Mouse (Mus musculus): ENCODE data around the gene Mgat4b. TPM values are rescaled to one million over a fixed set of nuclear protein-coding genes. Genes with fewer than 3 reads are reported as not detected.
A peak's percentile ranks its signal among the peaks of the same experiment; 100 is the strongest.
"Not testable (repeated sequence)": the region's sequence is repeated elsewhere in the genome, so short reads cannot be mapped to it uniquely, and the experiment has no call there.

The Mgat4b gene
- 100 to 1,000 TPM; 179 to 189 TPM for total RNA-seq (2021)

- DNase-seq = peak; percentile 69
- intact Hi-C loops (cut with DNase I) = no loop called here
These were observed at the start of gene Mgat4b, which contains the start of gene Sqstm1 for GRCm38 (mm10) chr11:50210505-50211151. Gene Mgat4b, plus strand, starts transcription at chr11:50210890. Gene Sqstm1, minus strand, starts transcription at chr11:50210827.

- intact Hi-C loops (cut with DNase I) = no loop called here
- peak; percentile 57 for DNase-seq
These were observed 48.9 kb upstream of the Mgat4b start for GRCm38 (mm10) chr11:50161578-50162304.

DNA sequence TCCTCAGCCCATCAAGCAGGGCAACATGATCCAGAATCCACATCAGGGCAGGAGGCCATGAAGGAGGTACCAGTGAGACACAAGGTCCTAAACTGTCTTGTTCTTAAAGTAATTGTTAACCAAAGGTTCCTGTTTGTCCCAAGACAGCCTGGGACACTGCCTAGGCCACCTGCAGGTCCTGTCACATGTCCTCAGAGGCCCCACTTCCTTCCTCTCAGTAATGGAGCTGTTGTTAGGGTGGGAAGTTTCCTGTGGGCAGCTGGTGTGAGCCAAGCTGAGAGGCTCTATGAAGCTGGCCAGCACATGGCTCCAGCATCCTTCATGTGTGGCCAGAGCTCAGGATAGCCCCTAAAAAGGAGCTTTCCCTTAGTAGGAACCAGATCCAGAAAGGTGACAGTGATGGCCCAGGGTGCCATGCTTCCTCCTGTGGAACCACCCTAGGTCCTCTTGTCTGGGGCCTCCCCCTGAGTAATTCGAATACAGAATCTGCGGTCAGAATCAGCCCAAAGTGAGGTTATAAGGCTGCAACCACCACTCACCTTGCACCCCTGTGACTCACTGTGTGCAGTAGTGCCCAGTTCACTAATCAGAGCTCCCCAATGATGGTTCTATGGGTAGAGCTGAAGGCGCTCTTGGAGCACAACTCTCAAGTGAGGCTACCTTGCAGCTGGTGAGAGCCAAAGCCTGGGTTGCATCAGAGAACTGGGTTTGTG, 48.2 kb upstream of the Mgat4b start:
- intact Hi-C loops (cut with DNase I) = no loop called here
- DNase-seq = no peak

GRCm38 (mm10) chr11:50168352-50168751, 42.3 kb upstream of the Mgat4b start:
- no peak for DNase-seq
- intact Hi-C loops (cut with DNase I) = no loop called here

DNA sequence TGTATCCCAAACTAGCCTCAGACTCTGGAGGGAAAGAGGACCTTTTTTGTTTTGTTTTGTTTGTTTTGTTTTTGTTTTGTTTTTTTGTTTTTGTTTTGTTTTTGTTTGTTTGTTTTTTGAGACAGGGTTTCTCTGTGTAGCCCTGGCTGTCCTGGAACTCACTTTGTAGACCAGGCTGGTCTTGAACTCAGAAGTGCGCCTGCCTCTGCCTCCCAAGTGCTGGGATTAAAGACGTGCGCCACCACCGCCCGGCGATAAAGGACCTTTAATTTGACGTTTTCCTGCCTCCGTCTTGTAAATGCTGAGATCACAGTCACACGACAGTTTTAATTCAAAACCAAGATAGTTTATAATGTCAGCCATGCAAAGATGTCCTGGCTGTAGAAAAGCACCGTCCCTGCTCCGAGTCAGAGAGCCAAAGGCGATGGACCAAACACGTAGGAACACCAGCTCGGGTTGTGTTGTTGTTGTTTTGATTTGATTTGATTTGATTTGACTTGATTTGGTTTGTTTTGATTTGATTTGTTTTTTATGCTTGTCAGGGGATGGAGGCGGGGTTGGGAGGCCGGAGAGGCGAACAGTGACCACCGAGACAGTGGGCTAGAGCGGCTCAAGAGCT, 36.5 kb upstream of the Mgat4b start, which contains the start of gene Mrnip:
TSS of gene Mrnip (plus strand) at position 334 of the 619 bp plus-strand sequence.
- intact Hi-C loops (cut with DNase I); DNase-seq: not testable (repeated sequence)

DNA sequence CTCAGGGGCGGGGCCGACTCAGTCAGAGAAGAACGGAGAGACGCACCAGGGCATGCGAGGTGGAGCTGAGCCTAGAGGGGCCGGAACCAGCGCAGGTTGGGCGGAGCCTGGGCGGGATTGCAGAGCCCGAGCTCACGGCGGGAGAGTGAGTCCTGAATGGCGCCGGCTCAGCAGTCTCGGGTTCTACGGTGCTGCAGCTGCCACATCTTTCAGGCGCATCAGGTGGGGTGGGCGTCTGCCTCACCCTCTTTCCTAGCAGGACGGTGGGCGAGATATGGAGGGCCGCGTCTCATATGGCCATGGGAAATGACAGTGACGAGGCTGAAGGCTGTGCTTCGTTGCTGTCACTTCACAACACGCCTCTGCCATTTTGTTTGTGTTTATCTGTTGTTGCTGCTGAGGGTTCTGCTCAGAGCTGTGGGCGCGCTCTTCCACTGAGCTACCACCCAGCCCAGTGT, 35.9 kb upstream of the Mgat4b start:
- peak; percentile 99 for DNase-seq
- intact Hi-C loops (cut with DNase I) = no loop called here

DNA sequence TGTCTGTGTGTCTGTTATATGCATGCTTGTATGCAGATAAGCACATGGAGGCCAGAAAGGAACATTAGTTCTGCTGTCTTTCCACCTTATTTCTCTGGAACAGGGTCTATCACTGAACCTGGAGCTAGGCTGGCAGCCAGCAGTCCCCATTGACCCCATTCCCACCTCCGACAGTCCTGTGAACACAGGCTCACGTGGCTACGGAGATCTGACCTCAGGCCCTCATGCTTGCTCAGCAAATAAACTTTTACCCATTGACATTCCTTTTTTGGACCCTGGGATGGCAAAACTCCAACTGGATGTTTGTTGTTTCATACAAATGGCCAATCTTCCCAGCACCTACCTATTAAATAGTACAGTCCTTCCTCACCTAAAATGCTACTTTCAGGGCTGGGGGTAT, 34.3 kb upstream of the Mgat4b start:
- intact Hi-C loops (cut with DNase I) = no loop called here
- DNase-seq = no peak

GRCm38 (mm10) chr11:50177111-50177510, 33.6 kb upstream of the Mgat4b start:
- intact Hi-C loops (cut with DNase I) = no loop called here
- DNase-seq = no peak

GRCm38 (mm10) chr11:50178532-50179488, 31.9 kb upstream of the Mgat4b start:
- DNase-seq = no peak
- intact Hi-C loops (cut with DNase I) = no loop called here

DNA sequence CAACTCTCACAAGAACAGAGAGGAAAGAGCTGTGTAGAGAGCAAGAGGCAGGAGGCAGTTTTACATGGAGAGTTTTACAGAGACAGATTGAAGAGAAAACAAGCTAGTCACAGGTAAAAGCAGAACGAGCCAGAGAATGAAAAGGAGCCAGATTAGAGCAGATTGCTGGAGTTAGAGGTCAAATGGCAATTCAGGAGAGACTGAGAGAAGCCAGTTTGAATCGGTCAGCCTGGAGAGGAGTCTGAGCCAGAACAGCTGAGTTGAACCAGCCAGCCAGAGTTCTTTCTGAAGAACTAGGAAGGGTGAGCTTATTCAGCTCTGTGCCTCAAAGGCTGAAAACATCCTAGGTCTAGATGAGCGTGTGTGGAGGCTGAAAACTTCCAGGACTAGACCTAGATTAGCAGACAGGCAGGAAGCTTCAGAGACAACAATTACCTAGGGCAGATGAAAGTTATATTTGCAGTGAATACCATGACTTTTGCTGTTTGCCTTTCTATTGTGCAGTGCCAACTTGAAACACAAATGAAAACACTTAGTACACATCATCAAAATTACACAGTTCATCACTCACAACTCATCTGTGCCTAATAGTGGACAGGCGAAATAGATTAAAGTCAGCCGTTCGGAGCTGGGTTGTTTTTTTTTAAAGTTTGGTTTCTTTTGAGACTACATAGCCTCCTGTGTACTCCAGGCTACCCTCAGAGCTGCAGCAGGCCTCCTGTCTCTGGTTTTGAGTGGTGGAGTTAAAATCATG, 30.0 kb upstream of the Mgat4b start:
- intact Hi-C loops (cut with DNase I) = no loop called here
- DNase-seq = no peak

DNA sequence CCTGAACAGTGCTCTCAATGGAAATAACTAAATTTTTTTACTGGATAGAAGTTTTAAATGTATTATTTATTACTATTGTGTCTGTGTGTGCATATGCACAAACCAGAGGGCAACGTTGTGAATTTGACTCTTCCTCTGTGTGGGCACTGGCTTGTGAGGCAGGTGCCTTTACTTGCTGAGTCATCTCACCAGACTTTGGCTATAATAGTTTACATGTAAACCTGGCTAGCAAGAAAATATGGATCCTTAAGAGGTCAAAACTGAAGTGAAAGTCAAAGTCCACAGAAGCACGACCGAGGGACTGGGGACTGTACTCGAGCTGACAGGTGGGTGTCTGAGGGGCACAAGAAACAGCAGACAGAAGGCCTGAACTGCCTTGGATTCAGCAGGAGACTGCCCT, 28.0 kb upstream of the Mgat4b start:
- intact Hi-C loops (cut with DNase I) = no loop called here

GRCm38 (mm10) chr11:50184788-50185187, 25.9 kb upstream of the Mgat4b start:
- intact Hi-C loops (cut with DNase I) = no loop called here
- no peak for DNase-seq

More for the DNA sequence above, 28.0 kb upstream of the Mgat4b start:
- DNase-seq = no peak

DNA sequence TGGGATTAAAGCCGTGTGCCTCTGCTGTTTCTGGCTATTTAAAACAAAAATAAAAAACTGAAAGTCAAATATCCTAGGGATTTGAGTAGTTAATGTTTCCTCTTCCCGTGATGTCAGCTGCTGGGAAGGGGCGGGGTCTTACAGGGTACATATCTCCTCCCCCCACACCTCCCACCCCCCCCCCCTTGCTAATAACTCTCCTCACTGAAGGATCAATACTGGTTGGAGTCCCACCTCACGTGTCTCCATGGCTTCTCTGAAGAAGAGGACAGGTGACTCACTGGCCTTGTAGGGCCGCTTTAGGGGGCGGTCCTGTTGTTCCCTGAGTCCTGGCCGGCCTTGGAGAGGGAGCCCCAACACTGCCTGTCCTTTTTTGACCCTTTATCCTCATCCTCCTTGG, 22.0 kb upstream of the Mgat4b start:
- DNase-seq = no peak
- intact Hi-C loops (cut with DNase I) = no loop called here

- intact Hi-C loops (cut with DNase I) = no loop called here
- no peak for DNase-seq
These were observed 20.3 kb upstream of the Mgat4b start for GRCm38 (mm10) chr11:50190362-50190761.

DNA sequence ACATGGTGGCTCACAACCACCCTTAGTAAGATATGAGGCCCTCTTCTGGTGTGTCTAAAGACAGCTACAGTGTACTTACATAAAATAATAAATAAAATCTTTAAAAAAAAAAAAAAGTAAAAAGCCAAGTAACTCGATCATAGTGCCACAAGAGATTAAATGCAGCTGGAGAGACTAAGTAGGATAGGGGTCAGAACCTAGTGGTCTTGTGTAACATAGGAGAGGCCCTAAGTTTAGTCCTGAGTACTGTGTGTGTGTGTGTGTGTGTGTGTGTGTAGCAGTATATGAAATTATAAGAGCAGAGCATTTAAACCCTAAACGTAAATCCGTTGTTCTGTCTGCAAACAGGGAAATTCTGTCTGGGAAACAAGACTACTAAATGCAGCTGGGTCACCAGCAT, 18.4 kb upstream of the Mgat4b start:
- no peak for DNase-seq
- intact Hi-C loops (cut with DNase I) = no loop called here

GRCm38 (mm10) chr11:50194070-50194469, 16.6 kb upstream of the Mgat4b start:
- intact Hi-C loops (cut with DNase I) = no loop called here

DNA sequence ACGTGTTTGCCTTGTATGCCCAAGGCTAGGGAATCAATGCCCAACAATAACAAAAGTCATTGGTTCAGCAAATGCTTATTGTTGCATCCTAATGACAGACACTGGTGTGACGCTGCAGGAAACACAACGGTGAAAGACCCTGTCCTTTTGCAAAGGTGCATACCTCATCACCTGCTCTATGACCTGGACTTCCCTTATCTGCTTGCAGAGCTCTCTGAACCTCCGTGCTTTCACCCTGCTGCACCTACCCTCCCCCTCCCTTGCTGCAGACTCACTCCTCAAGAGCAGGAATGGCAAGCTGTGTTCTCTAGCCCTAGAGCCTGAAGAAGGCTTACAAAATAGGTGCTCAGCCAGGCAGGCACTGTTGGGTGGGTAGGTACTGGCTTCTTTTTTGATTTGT, 15.9 kb upstream of the Mgat4b start:
- DNase-seq = no peak
- intact Hi-C loops (cut with DNase I) = no loop called here

More at GRCm38 (mm10) chr11:50194070-50194469, 16.6 kb upstream of the Mgat4b start:
- DNase-seq = no peak

DNA sequence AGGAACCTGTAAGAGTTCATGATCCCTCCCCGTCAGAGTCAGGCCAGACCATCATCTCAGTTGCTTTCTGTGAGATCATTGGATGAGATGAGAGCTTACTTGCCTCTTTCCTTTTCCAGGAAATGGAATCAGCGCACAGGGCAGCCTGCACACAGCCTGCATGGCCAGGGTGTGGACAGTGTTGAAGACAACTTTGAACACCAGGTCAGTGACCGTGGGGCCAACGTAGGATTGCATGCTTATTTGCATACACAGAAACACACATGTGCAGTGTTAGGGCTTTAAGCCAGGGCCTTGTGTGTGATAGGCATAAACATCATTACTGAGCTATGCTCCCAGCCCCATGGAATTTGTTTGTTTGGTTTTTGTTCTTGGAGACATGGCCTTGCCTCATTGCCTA, 13.2 kb upstream of the Mgat4b start:
- DNase-seq = no peak
- intact Hi-C loops (cut with DNase I) = no loop called here

DNA sequence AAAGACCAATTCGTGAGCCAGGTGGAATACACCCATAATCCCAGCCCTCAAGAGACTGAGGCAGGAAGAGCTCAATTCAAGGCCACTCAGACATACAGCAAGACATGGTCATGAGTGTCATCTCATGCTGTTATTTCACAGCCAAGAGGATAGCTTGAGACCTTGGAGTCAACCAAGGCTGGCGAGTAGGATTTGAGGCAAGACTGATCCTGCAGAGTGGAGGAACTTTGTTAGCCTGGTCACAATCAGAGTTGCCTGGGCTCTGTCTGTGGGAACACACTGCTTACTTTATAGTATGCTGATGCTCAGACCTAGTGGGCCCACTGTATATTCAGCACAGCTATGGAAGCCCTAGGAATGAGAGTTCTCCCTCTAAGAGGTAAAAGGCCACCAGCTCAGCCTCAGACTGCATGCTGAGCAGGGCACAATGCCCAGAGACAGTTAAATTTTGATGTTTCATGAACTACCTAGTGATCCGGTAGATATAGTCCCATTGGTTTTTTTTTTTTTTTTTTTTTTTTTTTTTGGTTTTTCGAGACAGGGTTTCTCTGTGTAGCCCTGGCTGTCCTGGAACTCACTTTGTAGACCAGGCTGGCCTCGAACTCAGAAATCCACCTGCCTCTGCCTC, 12.4 kb upstream of the Mgat4b start:
- DNase-seq = no peak

More for the DNA sequence above, 12.4 kb upstream of the Mgat4b start:
- intact Hi-C loops (cut with DNase I) = no loop called here

All from left cerebral cortex, postnatal 4 days (tissue).